Mouse (Mus musculus) neural tube, embryonic 15.5 days (tissue): ENCODE results near the gene Gm21970. TPM values are rescaled to one million over a fixed set of nuclear protein-coding genes. Genes with fewer than 3 reads are reported as not detected.

Experiments used
- ATAC-seq: fragments of 200-750 bp; cut with Nextera tagmentation; 2 replicates; pipeline ENCODE4 v1.8.0; 2017; ENCODE audit warnings: mild to moderate bottlenecking, moderate TSS enrichment, moderate library complexity; ENCODE audit not compliant: low FRiP score
- H3K27ac ChIP-seq: fragments of 300-500 bp; sonication (generic); replicated peaks from 2 replicates; pipeline ENCODE4 v1.5.1; 2015; ENCODE audit warnings: mild to moderate bottlenecking, inconsistent platforms
- H3K27me3 ChIP-seq: fragments of 300-500 bp; sonication (generic); replicated peaks from 2 replicates; pipeline ENCODE4 v1.6.1; 2015; ENCODE audit warnings: inconsistent platforms
- H3K36me3 ChIP-seq: fragments of 300-500 bp; sonication (generic); 2 replicates; pipeline ENCODE4 v1.6.1; 2015; ENCODE audit warnings: inconsistent platforms
- H3K4me1 ChIP-seq: fragments of 300-500 bp; sonication (generic); 2 replicates; pipeline ENCODE4 v1.6.1; 2015; ENCODE audit warnings: inconsistent platforms
- H3K4me2 ChIP-seq: fragments of 300-500 bp; sonication (generic); 2 replicates; pipeline ENCODE4 v1.6.1; 2015; ENCODE audit warnings: inconsistent platforms, mild to moderate bottlenecking, moderate library complexity
- H3K4me3 ChIP-seq: fragments of 300-500 bp; sonication (generic); replicated peaks from 2 replicates; pipeline ENCODE4 v1.5.1; 2015; ENCODE audit warnings: mild to moderate bottlenecking, inconsistent platforms
- H3K9ac ChIP-seq: fragments of 300-500 bp; sonication (generic); replicated peaks from 2 replicates; pipeline ENCODE4 v1.6.1; 2015; ENCODE audit warnings: mild to moderate bottlenecking, inconsistent platforms
- H3K9me3 ChIP-seq: fragments of 300-500 bp; sonication (generic); replicated peaks from 2 replicates; pipeline ENCODE4 v1.6.1; 2016; ENCODE audit warnings: inconsistent platforms
- WGBS: fragments of 180-500 bp; shearing (Covaris S2); methylation state at CpG from one replicate; pipeline ENCODE4 v1.1.7; 2015; ENCODE audit warnings: mixed read lengths; 5-methylcytosine and 5-hydroxymethylcytosine counted together
- polyA plus RNA-seq: library from polyadenylated mRNA; unstranded; fragments of >200 nt; fragmentation: Nextera tagmentation; extraction: Ambion mirVana; gene quantifications from 2 replicates; pipeline ENCODE4 v1.2.1, GENCODE M21; 2015

Gene Gm21970
- polyA plus RNA-seq, 1 experiment from 2014 or later: not detected

GRCm38 (mm10) chr16:91445566-91445965, 54.0 kb downstream of the Gm21970 start:
- Histone ChIP-seq H3K4me3 (no peak overlapping the region), H3K9me3 (no peaks in the 10 kb centered on the region), H3K4me1 (0 out of 2 replicates have a peak, but pooled peaks cover 2% of the 10 kb centered on the region), H3K27ac (no peak overlapping the region), H3K4me2 (no peak overlapping the region), H3K9ac (no peak overlapping the region), H3K27me3 (no peaks in the 10 kb centered on the region), H3K36me3 (no peaks in the 10 kb centered on the region)
- no peak for ATAC-seq
- 83% methylated on average over 5 of the region's 5 CpGs for WGBS

- 74% methylated on average over 8 of the region's 8 CpGs for WGBS
- no peaks in the 10 kb centered on the region for H3K27me3 ChIP-seq
- H3K9me3 ChIP-seq: no peaks in the 10 kb centered on the region
- no peak overlapping the region for H3K4me2 ChIP-seq
- H3K4me3 ChIP-seq: no peak overlapping the region
- H3K27ac ChIP-seq: no peak overlapping the region
- H3K36me3 ChIP-seq: no peaks in the 10 kb centered on the region
- no peak for ATAC-seq
- H3K9ac ChIP-seq: no peak overlapping the region
- 0 out of 2 replicates have a peak, but pooled peaks cover 2% of the 10 kb centered on the region for H3K4me1 ChIP-seq
These were observed 55.4 kb downstream of the Gm21970 start for GRCm38 (mm10) chr16:91446778-91447511.

- no peak for ATAC-seq
- Histone ChIP-seq H3K27me3 (no peaks in the 10 kb centered on the region), H3K9me3 (no peaks in the 10 kb centered on the region), H3K36me3 (no peaks in the 10 kb centered on the region), H3K4me2 (no peak overlapping the region), H3K4me1 (0 out of 2 replicates have a peak, but pooled peaks cover 2% of the 10 kb centered on the region), H3K27ac (no peak overlapping the region), H3K4me3 (no peak overlapping the region), H3K9ac (no peak overlapping the region)
- 83% methylated on average over 6 of the region's 6 CpGs for WGBS
These were observed 56.0 kb downstream of the Gm21970 start for GRCm38 (mm10) chr16:91447512-91447900.

- Histone ChIP-seq H3K4me1 (0 out of 2 replicates have a peak, but pooled peaks cover 2% of the 10 kb centered on the region), H3K9ac (no peak overlapping the region), H3K9me3 (no peaks in the 10 kb centered on the region), H3K27me3 (no peaks in the 10 kb centered on the region), H3K36me3 (no peaks in the 10 kb centered on the region), H3K4me3 (no peak overlapping the region), H3K27ac (no peak overlapping the region), H3K4me2 (no peak overlapping the region)
- no peak for ATAC-seq
- WGBS: 93% methylated on average over 5 of the region's 5 CpGs
These were observed 56.6 kb downstream of the Gm21970 start for GRCm38 (mm10) chr16:91448088-91448487.

- Histone ChIP-seq H3K4me2 (no peak overlapping the region), H3K4me3 (no peak overlapping the region), H3K27ac (no peak overlapping the region), H3K9ac (no peak overlapping the region), H3K9me3 (no peaks in the 10 kb centered on the region), H3K27me3 (no peaks in the 10 kb centered on the region), H3K4me1 (0 out of 2 replicates have a peak, but pooled peaks cover 2% of the 10 kb centered on the region), H3K36me3 (no peaks in the 10 kb centered on the region)
- WGBS: 88% methylated on average over 7 of the region's 7 CpGs
- no peak for ATAC-seq
These were observed 57.4 kb downstream of the Gm21970 start for GRCm38 (mm10) chr16:91448895-91449294.

- Histone ChIP-seq H3K36me3 (no peaks in the 10 kb centered on the region), H3K9me3 (no peaks in the 10 kb centered on the region), H3K4me3 (no peak overlapping the region), H3K9ac (no peak overlapping the region), H3K27ac (no peak overlapping the region), H3K4me1 (0 out of 2 replicates have a peak, but pooled peaks cover 2% of the 10 kb centered on the region), H3K27me3 (no peaks in the 10 kb centered on the region), H3K4me2 (no peak overlapping the region)
- 87% methylated on average over 12 of the region's 12 CpGs for WGBS
- ATAC-seq: no peak
These were observed 58.9 kb downstream of the Gm21970 start for GRCm38 (mm10) chr16:91450137-91451064.

- Histone ChIP-seq H3K9ac (no peak overlapping the region), H3K4me3 (no peak overlapping the region), H3K4me1 (0 out of 2 replicates have a peak, but pooled peaks cover 2% of the 10 kb centered on the region), H3K27ac (no peak overlapping the region), H3K9me3 (no peaks in the 10 kb centered on the region), H3K36me3 (no peaks in the 10 kb centered on the region), H3K27me3 (no peaks in the 10 kb centered on the region), H3K4me2 (no peak overlapping the region)
- no peak for ATAC-seq
- 79% methylated on average over 2 of the region's 2 CpGs for WGBS
These were observed 60.4 kb downstream of the Gm21970 start for GRCm38 (mm10) chr16:91451949-91452348.

GRCm38 (mm10) chr16:91452363-91452896, 60.9 kb downstream of the Gm21970 start:
- no peaks in the 10 kb centered on the region for H3K27me3 ChIP-seq
- ATAC-seq: no peak
- no peaks in the 10 kb centered on the region for H3K9me3 ChIP-seq
- H3K4me2 ChIP-seq: no peak overlapping the region
- no peak overlapping the region for H3K27ac ChIP-seq
- 79% methylated on average over 6 of the region's 6 CpGs for WGBS
- H3K9ac ChIP-seq: no peak overlapping the region
- no peak overlapping the region for H3K4me3 ChIP-seq
- H3K36me3 ChIP-seq: no peaks in the 10 kb centered on the region
- no peaks in the 10 kb centered on the region for H3K4me1 ChIP-seq

- ATAC-seq: no peak
- H3K36me3 ChIP-seq: no peaks in the 10 kb centered on the region
- H3K4me3 ChIP-seq: no peak overlapping the region
- H3K9ac ChIP-seq: no peak overlapping the region
- H3K9me3 ChIP-seq: no peaks in the 10 kb centered on the region
- no peak overlapping the region for H3K4me2 ChIP-seq
- H3K4me1 ChIP-seq: peaks cover 6% of the 10 kb centered on the region; the same call in 1 of the 2 replicates
- 75% methylated on average over 3 of the region's 4 CpGs for WGBS
- no peaks in the 10 kb centered on the region for H3K27me3 ChIP-seq
- H3K27ac ChIP-seq: no peak overlapping the region
These were observed 64.3 kb downstream of the Gm21970 start for GRCm38 (mm10) chr16:91455868-91456267.

- Histone ChIP-seq H3K4me1 (peaks cover 9% of the 10 kb centered on the region; the same call in 1 of the 2 replicates), H3K4me2 (no peak overlapping the region), H3K9ac (no peak overlapping the region), H3K27ac (no peak overlapping the region), H3K36me3 (no peaks in the 10 kb centered on the region), H3K27me3 (no peaks in the 10 kb centered on the region), H3K9me3 (no peaks in the 10 kb centered on the region), H3K4me3 (no peak overlapping the region)
- ATAC-seq: no peak
- WGBS: 81% methylated on average over 21 of the region's 21 CpGs
These were observed 66.8 kb downstream of the Gm21970 start for GRCm38 (mm10) chr16:91458301-91458746.

GRCm38 (mm10) chr16:91458976-91459375, 67.5 kb downstream of the Gm21970 start:
- H3K36me3 ChIP-seq: no peaks in the 10 kb centered on the region
- peaks cover 11% of the 10 kb centered on the region for H3K4me1 ChIP-seq
- H3K4me2 ChIP-seq: no peak overlapping the region
- H3K9ac ChIP-seq: no peak overlapping the region
- no peak overlapping the region for H3K4me3 ChIP-seq
- H3K9me3 ChIP-seq: no peaks in the 10 kb centered on the region
- no peaks in the 10 kb centered on the region for H3K27me3 ChIP-seq
- WGBS: 34% methylated on average over 5 of the region's 5 CpGs
- H3K27ac ChIP-seq: no peak overlapping the region
- no peak for ATAC-seq
